Mouse (Mus musculus) kidney, adult 9 months (tissue): Measurements from ENCODE around the gene Chd2.
"Not testable (repeated sequence)": the region's sequence is repeated elsewhere in the genome, so short reads cannot be mapped to it uniquely, and the experiment has no call there.

Experiments
- DNase-seq: peaks from one replicate; pipeline ENCODE4 v3.0.0; 2022

Gene Chd2

GRCm38 (mm10) chr7:73539116-73539682, 2.4 kb downstream of the Chd2 start:
- DNase-seq: no peak

- no peak for DNase-seq
These were observed 3.1 kb downstream of the Chd2 start for GRCm38 (mm10) chr7:73538424-73539079.

- peak; percentile 100 for DNase-seq
These were observed 3.8 kb downstream of the Chd2 start for GRCm38 (mm10) chr7:73537634-73538423.

- DNase-seq: no peak
These were observed 4.4 kb downstream of the Chd2 start for GRCm38 (mm10) chr7:73537228-73537627.

GRCm38 (mm10) chr7:73536579-73536978, 5.1 kb downstream of the Chd2 start:
- no peak for DNase-seq

- peak; percentile 65 for DNase-seq
These were observed 5.8 kb downstream of the Chd2 start for GRCm38 (mm10) chr7:73535861-73536200.

- no peak for DNase-seq
These were observed 6.4 kb downstream of the Chd2 start for GRCm38 (mm10) chr7:73534937-73535860.

GRCm38 (mm10) chr7:73533457-73533856, 8.2 kb downstream of the Chd2 start:
- DNase-seq: no peak

- peak; percentile 58 for DNase-seq
These were observed 8.7 kb downstream of the Chd2 start for GRCm38 (mm10) chr7:73532916-73533315.

GRCm38 (mm10) chr7:73532139-73532538, 9.5 kb downstream of the Chd2 start:
- no peak for DNase-seq

- no peak for DNase-seq
These were observed 10.0 kb downstream of the Chd2 start for GRCm38 (mm10) chr7:73531506-73532093.

GRCm38 (mm10) chr7:73530846-73531245, 10.8 kb downstream of the Chd2 start:
- no peak for DNase-seq

GRCm38 (mm10) chr7:73530164-73530563, 11.5 kb downstream of the Chd2 start:
- no peak for DNase-seq

GRCm38 (mm10) chr7:73529261-73529660, 12.4 kb downstream of the Chd2 start:
- DNase-seq: no peak

GRCm38 (mm10) chr7:73528377-73528894, 13.2 kb downstream of the Chd2 start:
- not testable (repeated sequence) for DNase-seq

GRCm38 (mm10) chr7:73527225-73527624, 14.4 kb downstream of the Chd2 start:
- no peak for DNase-seq

GRCm38 (mm10) chr7:73524454-73524952, 17.1 kb downstream of the Chd2 start:
- peak; percentile 91 for DNase-seq

- DNase-seq: no peak
These were observed 17.9 kb downstream of the Chd2 start for GRCm38 (mm10) chr7:73523608-73524259.

- no peak for DNase-seq
These were observed 18.4 kb downstream of the Chd2 start for GRCm38 (mm10) chr7:73523183-73523582.

GRCm38 (mm10) chr7:73521277-73522193, 20.1 kb downstream of the Chd2 start:
- no peak for DNase-seq
